ENCODE assay signal across 8 mouse cellular contexts in genomic region chr11:63924286-63924930, GRCm38 (mm10). TPM values are rescaled to one million over a fixed set of nuclear protein-coding genes. Genes with fewer than 3 reads are reported as not detected.
DNase-seq lines count a peak whose midpoint lies in the region; ATAC-seq and TF ChIP-seq lines count a peak whose summit lies in the region.

No protein-coding gene starts in this region.

- 3% methylated on average over 26 of the region's 26 CpGs for WGBS in forebrain, embryonic 12.5 days
- WGBS in forebrain, embryonic 13.5 days, result 2% methylated on average over 26 of the region's 26 CpGs
- WGBS in liver, embryonic 15.5 days (ENCODE audit: insufficient replicate concordance), result 4% methylated on average over 26 of the region's 26 CpGs
- 10% methylated on average over 26 of the region's 26 CpGs for WGBS in cerebellum, adult 2 months

- H3K27ac ChIP-seq in forebrain, embryonic 12.5 days, result no peak overlapping the region
- H3K27ac ChIP-seq in forebrain, embryonic 13.5 days, result no peak overlapping the region
- no peak overlapping the region for H3K27ac ChIP-seq in liver, embryonic 15.5 days (replicated peaks)
- H3K27ac ChIP-seq in cerebellum, adult 2 months (ENCODE audit: insufficient read depth, low read length), result no peak overlapping the region

- no peaks in the 10 kb centered on the region for H3K9me3 ChIP-seq in forebrain, embryonic 12.5 days
- H3K9me3 ChIP-seq in forebrain, embryonic 13.5 days (replicated peaks), result no peaks in the 10 kb centered on the region
- no peaks in the 10 kb centered on the region for H3K9me3 ChIP-seq in liver, embryonic 15.5 days (replicated peaks)

- DNase-seq in CD4-positive helper T cell, adult 2 months (ENCODE audit: low read depth, low spot score), result peak; percentile 61
- DNase-seq in heart, postnatal 4 days, result peak; percentile 29
- DNase-seq in cerebellum, postnatal 25 days, result no peak
- DNase-seq in cerebellum, postnatal 10 days, result no peak
- no peak for DNase-seq in cerebellum, adult 2 months

- H3K4me1 ChIP-seq in forebrain, embryonic 12.5 days, result peaks cover 50% of the 10 kb centered on the region
- peaks cover 47% of the 10 kb centered on the region for H3K4me1 ChIP-seq in forebrain, embryonic 13.5 days
- H3K4me1 ChIP-seq in liver, embryonic 15.5 days (replicated peaks), result peaks cover 24% of the 10 kb centered on the region; the same call in 1 of the 2 replicates
- H3K4me1 ChIP-seq in cerebellum, adult 2 months (ENCODE audit: control insufficient read depth, insufficient read depth, low read length), result peaks cover 3% of the 10 kb centered on the region; the same call in 1 of the 2 replicates

- H3K27me3 ChIP-seq in forebrain, embryonic 12.5 days, result peaks cover 82% of the 10 kb centered on the region
- H3K27me3 ChIP-seq in forebrain, embryonic 13.5 days, result peaks cover 84% of the 10 kb centered on the region
- H3K27me3 ChIP-seq in liver, embryonic 15.5 days, result peaks cover 77% of the 10 kb centered on the region
- H3K27me3 ChIP-seq in cerebellum, adult 2 months (ENCODE audit: control insufficient read depth, insufficient read depth, low read length), result peaks cover 17% of the 10 kb centered on the region

- TF ChIP-seq POLR2A in cerebellum, adult 2 months (IDR thresholded peaks at IDR 0.05; ENCODE audit: borderline replicate concordance, insufficient read depth, low read length), result no peak

- H3K4me2 ChIP-seq in forebrain, embryonic 12.5 days, result 0 out of 2 replicates have a peak overlapping the region, but pooled peaks have one; percentile 10
- no peak overlapping the region for H3K4me2 ChIP-seq in forebrain, embryonic 13.5 days
- peak overlapping the region; percentile 61 for H3K4me2 ChIP-seq in liver, embryonic 15.5 days

- H3K9ac ChIP-seq in forebrain, embryonic 12.5 days, result no peak overlapping the region
- no peak overlapping the region for H3K9ac ChIP-seq in forebrain, embryonic 13.5 days
- no peak overlapping the region for H3K9ac ChIP-seq in liver, embryonic 15.5 days

- H3K36me3 ChIP-seq in forebrain, embryonic 12.5 days (replicated peaks), result no peaks in the 10 kb centered on the region
- no peaks in the 10 kb centered on the region for H3K36me3 ChIP-seq in forebrain, embryonic 13.5 days (ENCODE audit: poor library complexity, severe bottlenecking)
- H3K36me3 ChIP-seq in liver, embryonic 15.5 days (replicated peaks), result no peaks in the 10 kb centered on the region

- no peak for TF ChIP-seq CTCF in cerebellum, adult 2 months (IDR thresholded peaks at IDR 0.05; ENCODE audit: borderline replicate concordance, insufficient read depth, low read depth, low read length)

- ATAC-seq in forebrain, embryonic 12.5 days (ENCODE audit: low FRiP score), result no peak
- ATAC-seq in forebrain, embryonic 13.5 days, result no peak
- ATAC-seq in liver, embryonic 15.5 days (ENCODE audit: insufficient read depth), result no peak

- no peak overlapping the region for H3K4me3 ChIP-seq in forebrain, embryonic 12.5 days (replicated peaks)
- H3K4me3 ChIP-seq in forebrain, embryonic 13.5 days, result no peak overlapping the region; the same call in 1 of the 2 replicates
- no peak overlapping the region for H3K4me3 ChIP-seq in liver, embryonic 15.5 days (replicated peaks)
- H3K4me3 ChIP-seq in cerebellum, adult 2 months (replicated peaks; ENCODE audit: insufficient read depth, low read depth, low read length), result no peak overlapping the region

RNA-seq across cellular contexts. Expression of gene Hs3st3b1, which starts 2.3 kb away (rescaled TPM):
- polyA plus RNA-seq in forebrain, embryonic 12.5 days (2016; fragmentation: Nextera tagmentation; extraction: Ambion mirVana), result 8.8 and 9.2 TPM in 2 replicates
- 2.4 and 3.2 TPM in 2 replicates for polyA plus RNA-seq in forebrain, embryonic 13.5 days (2015; fragmentation: Nextera tagmentation; extraction: Ambion mirVana)
- total RNA-seq in heart, postnatal 4 days (2021), result 1 to 10 TPM; 1.1 TPM
- polyA plus RNA-seq in liver, embryonic 15.5 days (2015; fragmentation: Nextera tagmentation; extraction: Ambion mirVana), result 13.4 and 14.6 TPM in 2 replicates
- 0.79 and 1.2 TPM in 2 replicates for polyA plus RNA-seq in cerebellum, adult 2 months (2012; rRNA removed)

Comparison
In these comparisons a context has a peak if more than half of its experiments do, and no peak if none do; other contexts are left out.
1. DNase-seq: peak in CD4-positive helper T cell, adult 2 months (single experiment) and heart, postnatal 4 days (single experiment); none in cerebellum, postnatal 25 days (0 of 2), cerebellum, postnatal 10 days (0 of 2) and cerebellum, adult 2 months (0 of 2).